8 mouse cellular contexts compared by ENCODE assay signal in the genomic region with DNA sequence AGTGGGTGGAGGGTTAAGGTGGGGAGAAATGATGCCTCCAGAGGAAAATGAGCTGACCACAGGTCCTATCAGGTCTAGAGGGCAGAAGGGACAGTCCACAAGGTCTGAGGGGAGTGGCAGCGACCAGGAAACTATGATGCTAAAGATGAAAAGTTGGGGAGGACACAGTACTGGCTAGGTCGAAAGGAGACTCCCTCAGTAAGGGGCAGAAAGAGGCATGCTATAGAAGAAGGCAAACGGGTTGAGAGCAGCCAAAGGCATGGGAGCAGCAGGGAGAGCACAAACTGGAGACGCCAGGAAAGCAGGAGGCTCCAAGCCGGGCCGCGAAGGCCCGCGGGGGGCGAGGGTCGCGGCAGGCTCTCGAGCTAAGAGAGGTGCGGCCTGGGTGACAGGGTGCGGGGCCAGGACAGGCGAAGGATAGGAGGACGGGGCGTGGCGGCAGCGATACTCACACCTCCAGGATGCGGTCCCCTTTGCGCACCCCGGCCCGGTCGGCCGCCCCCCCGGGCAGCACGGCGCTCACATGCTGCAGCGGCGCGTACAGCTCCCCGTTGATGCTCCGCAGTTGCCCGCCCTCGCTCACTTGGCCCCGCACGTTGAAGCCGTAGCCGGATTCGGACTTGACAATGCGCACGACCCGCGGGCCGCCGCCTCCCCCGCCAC. TPM values are rescaled to one million over a fixed set of nuclear protein-coding genes. Genes with fewer than 3 reads are reported as not detected.
DNase-seq lines count a peak whose midpoint lies in the region; ATAC-seq lines count a peak whose summit lies in the region.

No protein-coding gene starts in this region.

- H3K9ac ChIP-seq in heart, embryonic 12.5 days = peak overlapping the region; percentile 88
- peak overlapping the region; percentile 94 for H3K9ac ChIP-seq in midbrain, embryonic 15.5 days

- intact Hi-C loops in heart, postnatal 10 days (cut with DNase I) = loop anchor here (5.0 kb wide), 2 partner anchors 125 to 255 kb away; a partner anchor contains a TSS
- intact Hi-C loops in left cerebral cortex, postnatal 25 days (cut with DNase I) = loop anchor here (1.0 to 5.0 kb wide), 2 partner anchors 125 to 255 kb away; a partner anchor contains a TSS

- under 1% methylated on average over 43 of the region's 48 CpGs for WGBS in heart, embryonic 12.5 days
- WGBS in embryonic facial prominence, embryonic 10.5 days = under 1% methylated on average over 48 of the region's 48 CpGs
- WGBS in midbrain, embryonic 15.5 days = under 1% methylated on average over 48 of the region's 48 CpGs

- peak overlapping the region; percentile 88 for H3K4me3 ChIP-seq in heart, embryonic 12.5 days
- H3K4me3 ChIP-seq in embryonic facial prominence, embryonic 10.5 days = peak overlapping the region; percentile 93
- H3K4me3 ChIP-seq in midbrain, embryonic 15.5 days = peak overlapping the region; percentile 96

- H3K27me3 ChIP-seq in heart, embryonic 12.5 days (replicated peaks) = no peaks in the 10 kb centered on the region
- no peaks in the 10 kb centered on the region for H3K27me3 ChIP-seq in embryonic facial prominence, embryonic 10.5 days (replicated peaks; ENCODE audit: low read depth, poor library complexity, severe bottlenecking)
- H3K27me3 ChIP-seq in midbrain, embryonic 15.5 days (replicated peaks) = no peaks in the 10 kb centered on the region

- no peak for DNase-seq in heart, postnatal 10 days
- DNase-seq in CD4-positive, CD25-positive, alpha-beta regulatory T cell, adult 2 months (ENCODE audit: low read depth, low spot score) = peak; percentile 81
- DNase-seq in embryonic facial prominence, embryonic 10.5 days (ENCODE audit: low spot score) = no peak
- no peak for DNase-seq in left cerebral cortex, postnatal 25 days (ENCODE audit: low spot score in 2 of 2)
- no peak for DNase-seq in layer of hippocampus, postnatal 25 days (ENCODE audit: extremely low spot score in 1 of 2, low spot score in 1 of 2)

- no peaks in the 10 kb centered on the region for H3K9me3 ChIP-seq in heart, embryonic 12.5 days (replicated peaks)
- no peaks in the 10 kb centered on the region for H3K9me3 ChIP-seq in embryonic facial prominence, embryonic 10.5 days
- H3K9me3 ChIP-seq in midbrain, embryonic 15.5 days = no peaks in the 10 kb centered on the region

- peak overlapping the region; percentile 79 for H3K27ac ChIP-seq in heart, embryonic 12.5 days (ENCODE audit: poor library complexity, severe bottlenecking)
- H3K27ac ChIP-seq in embryonic facial prominence, embryonic 10.5 days (replicated peaks) = peak overlapping the region; percentile 96
- H3K27ac ChIP-seq in midbrain, embryonic 15.5 days = peak overlapping the region; percentile 92

- H3K4me1 ChIP-seq in heart, embryonic 12.5 days (replicated peaks) = peaks cover 14% of the 10 kb centered on the region
- H3K4me1 ChIP-seq in embryonic facial prominence, embryonic 10.5 days = peaks cover 27% of the 10 kb centered on the region
- H3K4me1 ChIP-seq in midbrain, embryonic 15.5 days = peaks cover 36% of the 10 kb centered on the region

- H3K36me3 ChIP-seq in heart, embryonic 12.5 days = no peaks in the 10 kb centered on the region
- no peaks in the 10 kb centered on the region for H3K36me3 ChIP-seq in embryonic facial prominence, embryonic 10.5 days (replicated peaks)
- H3K36me3 ChIP-seq in midbrain, embryonic 15.5 days (replicated peaks) = no peaks in the 10 kb centered on the region

- H3K4me2 ChIP-seq in heart, embryonic 12.5 days = peak overlapping the region; percentile 87
- H3K4me2 ChIP-seq in midbrain, embryonic 15.5 days = peak overlapping the region; percentile 86

- peak; percentile 81 for ATAC-seq in heart, embryonic 12.5 days (ENCODE audit: insufficient number of reproducible peaks, low FRiP score)
- peak; percentile 78 for ATAC-seq in inflammation-experienced regulatory T-cells, adult 6 months
- ATAC-seq in midbrain, embryonic 15.5 days (replicated peaks) = peak; percentile 89

RNA-seq across cellular contexts. Expression of a gene that starts 0.6 kb away (rescaled TPM):
- polyA plus RNA-seq in heart, embryonic 12.5 days (2016; fragmentation: Nextera tagmentation; extraction: Ambion mirVana) = 40.3 and 41.4 TPM in 2 replicates
- 10 to 100 TPM; 26.8 to 32.7 TPM for total RNA-seq in heart, postnatal 10 days (2021)
- polyA plus RNA-seq in embryonic facial prominence, embryonic 10.5 days (2016; fragmentation: Nextera tagmentation; extraction: Ambion mirVana) = 39.3 and 40.7 TPM in 2 replicates
- polyA plus RNA-seq in inflammation-experienced regulatory T-cells, adult 6 months (2017; shearing (Covaris generic)) = 10 to 100 TPM; 12.2 to 17.5 (median 16.6) TPM
- 86.4 and 94.7 TPM in 2 replicates for polyA plus RNA-seq in midbrain, embryonic 15.5 days (2015; fragmentation: Nextera tagmentation; extraction: Ambion mirVana)
- 10 to 100 TPM; 95.8 to 98.3 TPM for total RNA-seq in left cerebral cortex, postnatal 25 days (2021)
- total RNA-seq in layer of hippocampus, postnatal 25 days (2021) = 100 to 1,000 TPM in 1 of 2 experiments, 10 to 100 TPM in 1; 96.6 to 103 TPM
